Mouse (Mus musculus) C2C12 (cell line): ENCODE measurements around the gene Slc38a1.

Experiments
- CEBPB ChIP-seq: IDR thresholded peaks from one replicate; pipeline ENCODE4 v1.6.1; 2011; ENCODE audit warnings: low read depth, mild to moderate bottlenecking, control low read depth, moderate library complexity
- CTCF ChIP-seq: IDR thresholded peaks from one replicate; pipeline ENCODE4 v1.5.1; 2011; ENCODE audit not compliant: control insufficient read depth, insufficient read depth, insufficient read length
- FOSL1 ChIP-seq: IDR thresholded peaks from one replicate; pipeline ENCODE4 v1.8.0; 2011; ENCODE audit warnings: mild to moderate bottlenecking, low read length; ENCODE audit not compliant: poor library complexity, insufficient read depth, severe bottlenecking
- MAX ChIP-seq: IDR thresholded peaks from one replicate; pipeline ENCODE4 v1.6.1; 2011; ENCODE audit warnings: mild to moderate bottlenecking, control low read depth
- MYOD1 ChIP-seq: IDR thresholded peaks from one replicate; pipeline ENCODE4 v1.6.1; 2011; ENCODE audit warnings: low read depth; ENCODE audit not compliant: control insufficient read depth, insufficient read length
- MYOG ChIP-seq: IDR thresholded peaks from one replicate; pipeline ENCODE4 v1.6.1; 2011; ENCODE audit not compliant: control insufficient read depth, insufficient read length; ENCODE audit errors: extremely low read depth
- USF1 ChIP-seq: IDR thresholded peaks from one replicate; pipeline ENCODE4 v1.6.1; 2011; ENCODE audit warnings: low read depth, mild to moderate bottlenecking, control low read depth, moderate library complexity

GRCm38 (mm10) chr15:96655514-96655913, 12.8 kb upstream of the Slc38a1 start:
- TF ChIP-seq CTCF (no peak), FOSL1 (no peak), MAX (no peak), USF1 (no peak), MYOG (no peak), MYOD1 (no peak), CEBPB (no peak)
